Mouse (Mus musculus) lung, embryonic 16.5 days (tissue): ENCODE measurements around the gene Sdc3. TPM values are rescaled to one million over a fixed set of nuclear protein-coding genes. Genes with fewer than 3 reads are reported as not detected.

Experiments used
- ATAC-seq: fragments of 200-750 bp; cut with Nextera tagmentation; 2 replicates; pipeline ENCODE4 v1.8.0; 2017; ENCODE audit warnings: low read depth, mild to moderate bottlenecking, moderate library complexity
- H3K27ac ChIP-seq: fragments of 300-500 bp; sonication (generic); 2 replicates; pipeline ENCODE4 v1.5.1; 2014; ENCODE audit warnings: mild to moderate bottlenecking, control low read depth, low read length
- H3K27me3 ChIP-seq: fragments of 300-500 bp; sonication (generic); 2 replicates; pipeline ENCODE4 v1.6.1; 2014; ENCODE audit warnings: low read depth, low read length, mixed read lengths; ENCODE audit not compliant: control insufficient read depth, insufficient read depth
- H3K36me3 ChIP-seq: fragments of 300-500 bp; sonication (generic); 2 replicates; pipeline ENCODE4 v1.6.1; 2014; ENCODE audit warnings: low read length; ENCODE audit not compliant: control insufficient read depth, insufficient read depth
- H3K4me1 ChIP-seq: fragments of 300-500 bp; sonication (generic); replicated peaks from 2 replicates; pipeline ENCODE4 v1.6.1; 2014; ENCODE audit warnings: low read length, mixed read lengths; ENCODE audit not compliant: control insufficient read depth, insufficient read depth
- H3K4me2 ChIP-seq: fragments of 300-500 bp; sonication (generic); 2 replicates; pipeline ENCODE4 v1.6.1; 2014; ENCODE audit warnings: low read depth, low read length, control low read depth
- H3K4me3 ChIP-seq: fragments of 300-500 bp; sonication (generic); 2 replicates; pipeline ENCODE4 v1.5.1; 2014; ENCODE audit warnings: mild to moderate bottlenecking, low read length, control low read depth
- H3K9ac ChIP-seq: fragments of 300-500 bp; sonication (generic); 2 replicates; pipeline ENCODE4 v1.6.1; 2014; ENCODE audit warnings: low read length, control low read depth
- H3K9me3 ChIP-seq: fragments of 300-500 bp; sonication (generic); 2 replicates; pipeline ENCODE4 v1.6.1; 2016; ENCODE audit warnings: low read length; ENCODE audit not compliant: control insufficient read depth
- WGBS: fragments of 180-500 bp; shearing (Covaris S2); extraction: QIAGEN DNeasy Blood & Tissue Kit; methylation state at CpG from one replicate; pipeline ENCODE4 v1.1.7; 2014; 5-methylcytosine and 5-hydroxymethylcytosine counted together
- polyA plus RNA-seq: library from polyadenylated mRNA; unstranded; fragments of >200 nt; fragmentation: Nextera tagmentation; extraction: Ambion mirVana; gene quantifications from 2 replicates; pipeline ENCODE4 v1.2.1, GENCODE M21; 2015

Gene Sdc3
- polyA plus RNA-seq, 1 experiment from 2014 or later = 20.1 TPM

DNA sequence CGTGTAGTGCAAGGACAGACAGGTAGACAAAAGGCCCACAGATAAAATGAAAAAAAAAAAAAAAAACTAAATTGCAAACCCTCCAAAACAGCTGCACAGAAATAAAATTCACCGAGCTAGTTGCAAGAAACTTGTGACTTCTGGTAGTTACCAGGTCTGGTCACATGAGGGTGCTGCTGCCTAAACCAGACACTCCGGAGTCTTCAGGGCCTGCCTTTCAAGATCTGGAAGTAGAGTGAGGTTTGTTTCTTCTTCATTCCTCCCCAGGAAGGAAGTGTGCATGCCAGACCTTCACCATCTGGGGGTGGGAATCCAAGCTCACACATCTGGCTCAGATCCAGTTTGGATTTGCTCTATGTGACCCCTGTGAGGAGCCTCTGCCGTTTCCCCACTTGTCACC lies 7.6 kb upstream of the Sdc3 start:
- Histone ChIP-seq H3K9ac (no peak overlapping the region), H3K36me3 (peaks cover 13% of the 10 kb centered on the region), H3K27me3 (no peaks in the 10 kb centered on the region), H3K4me2 (no peak overlapping the region), H3K9me3 (no peaks in the 10 kb centered on the region), H3K4me3 (no peak overlapping the region), H3K4me1 (no peaks in the 10 kb centered on the region), H3K27ac (no peak overlapping the region)
- ATAC-seq = no peak
- 13% methylated on average over 4 of the region's 4 CpGs for WGBS

DNA sequence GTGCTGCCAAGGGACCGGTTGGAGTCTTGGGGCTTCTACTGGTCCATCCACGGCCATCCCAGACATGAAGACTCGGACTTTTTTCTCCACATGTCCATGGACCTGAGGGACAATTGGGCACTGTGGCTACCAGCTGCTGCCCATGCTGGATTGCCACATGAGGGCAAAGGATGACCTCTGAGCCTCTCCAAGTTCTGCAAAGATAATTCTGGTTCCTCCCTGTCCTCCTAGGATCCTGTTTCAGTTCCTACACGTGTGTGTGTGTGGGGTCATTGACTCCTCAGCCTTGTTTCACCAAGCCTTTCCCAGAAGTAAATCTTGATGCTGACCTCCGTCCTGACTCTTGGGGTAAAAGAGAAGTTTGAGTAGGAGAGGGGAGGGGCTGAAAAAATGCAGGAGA lies 4.8 kb upstream of the Sdc3 start:
- Histone ChIP-seq H3K4me2 (no peak overlapping the region), H3K27ac (no peak overlapping the region), H3K36me3 (no peaks in the 10 kb centered on the region), H3K9ac (no peak overlapping the region), H3K4me1 (peaks cover 3% of the 10 kb centered on the region; the same call in 1 of the 2 replicates), H3K4me3 (no peak overlapping the region), H3K27me3 (no peaks in the 10 kb centered on the region), H3K9me3 (no peaks in the 10 kb centered on the region)
- WGBS = 71% methylated on average over 5 of the region's 5 CpGs
- ATAC-seq = no peak

DNA sequence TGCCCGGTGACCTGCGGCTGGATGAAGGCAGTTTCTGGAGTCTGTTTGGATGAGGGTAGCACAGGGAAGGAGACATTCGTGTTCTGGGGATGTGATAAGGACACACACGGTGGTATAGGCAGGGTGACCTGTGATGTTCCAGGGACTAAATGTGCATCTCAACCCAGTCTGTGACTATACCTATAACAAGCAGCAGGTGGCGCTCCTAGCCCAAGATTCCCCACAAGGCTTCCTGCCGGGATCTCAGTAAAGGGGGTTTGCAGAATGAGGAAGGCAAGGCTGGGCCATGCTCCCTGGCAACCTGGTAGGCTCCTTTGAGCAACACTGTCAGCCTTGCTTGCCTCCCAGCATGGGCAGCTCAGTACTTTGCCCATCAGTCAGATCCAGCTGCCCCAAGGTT lies 2.2 kb upstream of the Sdc3 start:
- Histone ChIP-seq H3K27me3 (no peaks in the 10 kb centered on the region; the same call in 1 of the 2 replicates), H3K4me3 (no peak overlapping the region), H3K9me3 (no peaks in the 10 kb centered on the region), H3K36me3 (no peaks in the 10 kb centered on the region), H3K9ac (no peak overlapping the region), H3K27ac (no peak overlapping the region), H3K4me1 (peaks cover 10% of the 10 kb centered on the region), H3K4me2 (no peak overlapping the region)
- WGBS = 6% methylated on average over 6 of the region's 6 CpGs
- ATAC-seq = peak; percentile 11; the same call in 1 of the 2 replicates

DNA sequence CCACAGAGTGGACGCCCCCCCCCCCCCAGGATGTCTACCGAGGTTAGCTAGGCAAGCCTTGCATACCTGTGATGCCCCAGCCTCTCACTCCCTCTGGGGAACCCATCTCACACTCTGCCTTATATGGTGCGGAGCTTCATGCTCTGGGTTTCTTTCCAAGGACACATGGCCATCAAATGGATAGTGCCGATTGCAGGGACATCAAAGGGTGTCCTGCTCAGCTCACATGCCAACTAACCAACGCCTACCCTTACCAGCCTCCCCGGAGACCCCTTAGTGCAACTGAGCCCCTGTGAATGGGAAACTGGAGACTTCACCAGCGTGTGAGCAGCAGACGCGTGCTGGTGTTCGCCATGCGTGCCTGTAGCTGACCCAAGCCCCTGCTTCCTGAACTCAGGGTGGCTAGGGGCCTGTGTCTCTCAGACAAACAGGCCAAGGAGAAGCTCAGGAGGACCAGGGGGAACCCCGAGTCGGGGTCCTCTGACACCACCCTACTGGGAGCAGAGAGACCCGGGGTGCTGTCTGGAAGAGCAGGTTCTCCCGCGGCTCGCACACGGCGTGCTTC lies 444 bp upstream of the Sdc3 start:
- Histone ChIP-seq H3K36me3 (no peaks in the 10 kb centered on the region), H3K9me3 (no peaks in the 10 kb centered on the region), H3K27ac (no peak overlapping the region), H3K9ac (peak overlapping the region; percentile 91), H3K4me2 (peak overlapping the region; percentile 99), H3K27me3 (no peaks in the 10 kb centered on the region; the same call in 1 of the 2 replicates), H3K4me3 (peak overlapping the region; percentile 80), H3K4me1 (peaks cover 10% of the 10 kb centered on the region)
- 8% methylated on average over 19 of the region's 19 CpGs for WGBS
- ATAC-seq = peak; percentile 23; the same call in 1 of the 2 replicates

DNA sequence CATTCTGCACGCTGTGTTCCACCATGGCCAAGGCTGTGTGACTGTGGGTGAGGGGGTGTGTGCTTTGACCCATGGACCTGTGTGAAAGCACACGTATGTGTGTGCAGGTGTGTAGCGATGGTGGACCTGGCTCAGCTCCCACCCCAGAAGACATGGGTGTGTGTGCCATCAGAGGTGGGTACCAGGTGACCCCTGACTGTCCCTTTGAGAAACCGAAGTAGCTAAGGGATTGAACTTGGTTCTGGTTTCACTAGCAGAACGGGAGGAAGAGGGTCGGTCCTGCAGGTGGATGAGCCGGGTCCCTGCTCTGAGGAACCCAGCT lies 804 bp downstream of the Sdc3 start:
- Histone ChIP-seq H3K4me3 (peak overlapping the region; percentile 80), H3K9ac (peak overlapping the region; percentile 91), H3K27me3 (no peaks in the 10 kb centered on the region; the same call in 1 of the 2 replicates), H3K4me2 (peak overlapping the region; percentile 99), H3K4me1 (peaks cover 22% of the 10 kb centered on the region), H3K36me3 (no peaks in the 10 kb centered on the region), H3K27ac (no peak overlapping the region), H3K9me3 (no peaks in the 10 kb centered on the region)
- no peak for ATAC-seq
- 39% methylated on average over 7 of the region's 7 CpGs for WGBS

DNA sequence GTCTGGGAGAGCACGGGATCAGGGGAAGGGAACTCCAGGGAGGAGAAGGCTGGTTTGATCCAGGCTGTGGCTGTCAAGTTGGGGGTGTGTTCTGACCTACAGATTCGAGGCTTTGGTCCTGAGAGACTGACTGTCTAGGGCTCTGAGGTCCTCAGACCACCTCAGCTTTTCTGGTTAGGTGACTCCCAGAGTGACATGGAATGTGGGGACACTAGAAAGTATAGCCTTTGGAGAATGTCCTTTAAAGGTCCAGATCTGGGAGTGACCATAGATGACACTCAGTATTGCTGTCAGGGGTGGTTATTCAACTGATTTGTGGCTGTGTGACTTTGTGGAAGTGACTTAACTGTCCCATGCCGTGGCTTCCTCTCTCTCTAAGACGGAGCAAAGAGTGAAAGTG lies 2.4 kb downstream of the Sdc3 start:
- 42% methylated on average over 4 of the region's 4 CpGs for WGBS
- no peaks in the 10 kb centered on the region for H3K36me3 ChIP-seq
- no peak overlapping the region for H3K9ac ChIP-seq
- no peaks in the 10 kb centered on the region for H3K9me3 ChIP-seq
- no peak overlapping the region for H3K4me3 ChIP-seq
- no peak overlapping the region for H3K4me2 ChIP-seq
- no peak overlapping the region for H3K27ac ChIP-seq
- no peaks in the 10 kb centered on the region; the same call in 1 of the 2 replicates for H3K27me3 ChIP-seq
- H3K4me1 ChIP-seq = peaks cover 39% of the 10 kb centered on the region
- ATAC-seq = no peak

DNA sequence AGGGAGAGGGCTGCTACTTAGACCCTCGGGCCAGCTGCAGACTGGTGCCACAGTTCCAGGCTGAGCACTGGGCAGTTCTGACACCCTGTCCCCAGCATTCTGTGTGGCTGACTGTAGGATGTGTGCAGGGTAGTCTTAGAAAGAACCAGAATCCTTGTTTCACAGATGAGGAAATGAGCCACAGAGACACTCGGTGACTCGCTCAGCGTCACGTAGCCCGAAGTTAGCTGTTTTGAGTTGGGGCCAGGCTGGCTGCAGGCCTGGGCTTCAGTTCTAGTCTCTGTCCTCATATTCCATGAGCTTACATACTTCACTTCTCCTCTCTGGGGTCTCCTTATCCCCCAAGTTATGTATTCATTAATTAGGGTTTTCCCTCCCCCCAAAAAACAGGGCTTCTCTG lies 3.6 kb downstream of the Sdc3 start:
- Histone ChIP-seq H3K4me3 (no peak overlapping the region), H3K9ac (no peak overlapping the region), H3K9me3 (no peaks in the 10 kb centered on the region), H3K4me1 (peaks cover 40% of the 10 kb centered on the region), H3K36me3 (no peaks in the 10 kb centered on the region), H3K27me3 (no peaks in the 10 kb centered on the region; the same call in 1 of the 2 replicates), H3K27ac (no peak overlapping the region), H3K4me2 (no peak overlapping the region)
- ATAC-seq = no peak
- 79% methylated on average over 6 of the region's 6 CpGs for WGBS

DNA sequence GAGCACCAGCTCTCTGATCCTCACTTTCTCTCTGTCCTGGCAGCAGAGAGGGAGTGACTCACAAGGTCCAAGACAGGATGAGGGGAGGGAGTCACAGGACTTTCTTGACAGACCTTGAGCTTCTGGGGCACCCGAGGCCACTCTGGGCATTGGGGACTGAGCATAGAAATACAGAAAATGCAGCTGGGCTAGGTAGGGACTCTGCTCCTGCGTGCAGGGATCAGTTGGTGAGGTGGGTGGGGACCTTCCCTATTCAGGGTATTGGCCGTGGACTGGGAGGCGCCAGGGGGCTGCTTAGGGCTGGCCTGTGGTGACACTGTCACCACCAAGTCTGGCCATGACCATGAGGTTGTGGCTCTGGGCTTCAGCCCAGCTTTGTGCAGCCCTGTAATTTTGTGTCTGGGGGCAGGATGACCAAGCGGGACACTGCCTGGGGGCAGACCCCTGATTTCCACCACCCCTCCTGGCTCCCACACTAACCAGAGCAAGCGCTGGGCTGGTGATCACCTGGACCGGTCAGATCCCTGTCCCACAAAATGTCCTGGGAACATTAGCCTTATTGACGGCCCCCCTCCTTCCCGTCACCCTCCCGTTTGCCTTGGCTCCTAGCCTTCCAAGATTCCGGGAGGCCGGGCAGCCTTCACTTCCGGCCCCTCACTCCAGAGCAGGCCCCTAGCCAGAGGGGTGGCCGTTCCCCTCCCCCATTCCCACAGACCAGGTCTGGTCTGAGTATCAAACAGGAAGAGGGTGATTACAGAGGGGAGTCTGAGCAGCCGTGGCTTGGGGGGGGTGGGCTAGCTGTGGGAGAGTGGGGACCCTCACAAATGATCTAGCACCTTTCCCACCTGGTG lies 5.1 kb downstream of the Sdc3 start:
- peak overlapping the region; percentile 48; the same call in 1 of the 2 replicates for H3K9ac ChIP-seq
- H3K9me3 ChIP-seq = no peaks in the 10 kb centered on the region
- peak overlapping the region; percentile 33 for H3K4me2 ChIP-seq
- ATAC-seq = peak; percentile 73
- no peaks in the 10 kb centered on the region; the same call in 1 of the 2 replicates for H3K27me3 ChIP-seq
- H3K4me1 ChIP-seq = peaks cover 38% of the 10 kb centered on the region
- WGBS = 23% methylated on average over 15 of the region's 15 CpGs
- H3K27ac ChIP-seq = peak overlapping the region; percentile 48
- no peak overlapping the region for H3K4me3 ChIP-seq
- no peaks in the 10 kb centered on the region for H3K36me3 ChIP-seq

DNA sequence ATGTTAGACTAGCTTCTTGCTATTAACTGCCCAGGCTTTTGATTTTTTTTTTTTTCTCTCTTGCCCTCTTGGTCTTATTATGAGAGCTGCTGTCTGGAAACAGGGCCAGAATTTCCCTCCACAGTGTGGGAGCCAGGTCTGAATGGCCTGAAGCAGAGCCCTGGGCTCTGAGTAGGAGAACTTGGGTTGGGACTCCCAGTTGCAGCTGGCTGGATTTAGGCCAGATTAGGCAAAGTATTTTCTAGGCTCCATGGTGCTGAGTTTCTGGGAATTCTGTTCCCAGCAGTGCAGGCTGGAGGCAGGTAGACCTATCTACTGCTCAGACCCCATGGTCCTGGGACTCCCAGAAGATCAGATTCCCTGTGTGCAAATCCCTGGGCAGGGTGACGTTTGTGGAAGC lies 6.1 kb downstream of the Sdc3 start:
- peaks cover 31% of the 10 kb centered on the region for H3K4me1 ChIP-seq
- ATAC-seq = no peak
- H3K27ac ChIP-seq = peak overlapping the region; percentile 47
- H3K36me3 ChIP-seq = no peaks in the 10 kb centered on the region
- no peaks in the 10 kb centered on the region for H3K9me3 ChIP-seq
- H3K9ac ChIP-seq = no peak overlapping the region
- no peak overlapping the region for H3K4me2 ChIP-seq
- H3K4me3 ChIP-seq = no peak overlapping the region
- 63% methylated on average over 1 of the region's 1 CpGs for WGBS
- no peaks in the 10 kb centered on the region for H3K27me3 ChIP-seq
